Mouse (Mus musculus) stomach, postnatal 0 days (tissue): ENCODE results near the gene Prkcsh. TPM values are rescaled to one million over a fixed set of nuclear protein-coding genes. Genes with fewer than 3 reads are reported as not detected.

Experiments used
- ATAC-seq: fragments of 200-750 bp; cut with Nextera tagmentation; 2 replicates; pipeline ENCODE4 v1.8.0; 2017; ENCODE audit not compliant: low FRiP score, low TSS enrichment
- DNase-seq: peaks from one replicate; pipeline ENCODE4 v3.0.0-alpha.2; 2016; ENCODE audit warnings: low spot score
- H3K27ac ChIP-seq: fragments of 300-500 bp; sonication (generic); replicated peaks from 2 replicates; pipeline ENCODE4 v1.5.1; 2014; ENCODE audit warnings: mild to moderate bottlenecking, control low read depth
- H3K27me3 ChIP-seq: fragments of 300-500 bp; sonication (generic); 2 replicates; pipeline ENCODE4 v1.6.1; 2014; ENCODE audit warnings: low read length; ENCODE audit not compliant: control insufficient read depth, insufficient read depth
- H3K36me3 ChIP-seq: fragments of 300-500 bp; sonication (generic); 2 replicates; pipeline ENCODE4 v1.6.1; 2014; ENCODE audit warnings: low read length, mixed read lengths; ENCODE audit not compliant: control insufficient read depth, insufficient read depth
- H3K4me1 ChIP-seq: fragments of 300-500 bp; sonication (generic); replicated peaks from 2 replicates; pipeline ENCODE4 v1.6.1; 2014; ENCODE audit warnings: antibody characterized with exemption; ENCODE audit not compliant: control insufficient read depth, insufficient read depth
- H3K4me2 ChIP-seq: fragments of 300-500 bp; sonication (generic); replicated peaks from 2 replicates; pipeline ENCODE4 v1.6.1; 2014; ENCODE audit warnings: low read depth, mild to moderate bottlenecking, control low read depth, moderate library complexity
- H3K4me3 ChIP-seq: fragments of 300-500 bp; sonication (generic); 2 replicates; pipeline ENCODE4 v1.5.1; 2014; ENCODE audit warnings: low read depth, low read length, control low read depth
- H3K9ac ChIP-seq: fragments of 300-500 bp; sonication (generic); 2 replicates; pipeline ENCODE4 v1.6.1; 2014; ENCODE audit warnings: mild to moderate bottlenecking, low read length, control low read depth, mixed read lengths
- H3K9me3 ChIP-seq: fragments of 300-500 bp; sonication (generic); 2 replicates; pipeline ENCODE4 v1.6.1; 2016; ENCODE audit warnings: low read length; ENCODE audit not compliant: control insufficient read depth
- CTCF ChIP-seq: IDR thresholded peaks from 2 replicates; pipeline ENCODE4 v1.5.1; 2016; ENCODE audit warnings: antibody characterized with exemption, low read depth, mild to moderate bottlenecking, moderate library complexity
- EP300 ChIP-seq: optimal IDR thresholded peaks from 2 replicates; pipeline ENCODE3; 2016; ENCODE audit warnings: antibody characterized with exemption
- WGBS: fragments of 180-500 bp; shearing (Covaris S2); extraction: QIAGEN DNeasy Blood & Tissue Kit; methylation state at CpG from one replicate; pipeline ENCODE4 v1.1.7; 2014; 5-methylcytosine and 5-hydroxymethylcytosine counted together
- polyA plus RNA-seq: library from polyadenylated mRNA; unstranded; fragments of >200 nt; fragmentation: Nextera tagmentation; extraction: Ambion mirVana; gene quantifications from 2 replicates; pipeline ENCODE4 v1.2.1, GENCODE M21; 2015

Gene Prkcsh
- polyA plus RNA-seq, 1 experiment from 2014 or later, result 48.4 TPM

- WGBS, result 73% methylated on average over 5 of the region's 5 CpGs
- Histone ChIP-seq H3K9me3 (no peaks in the 10 kb centered on the region), H3K27ac (no peak overlapping the region), H3K9ac (no peak overlapping the region), H3K4me1 (peaks cover 2% of the 10 kb centered on the region; the same call in 1 of the 2 replicates), H3K36me3 (no peaks in the 10 kb centered on the region), H3K27me3 (no peaks in the 10 kb centered on the region), H3K4me2 (no peak overlapping the region), H3K4me3 (no peak overlapping the region)
- no peak for ATAC-seq
- TF ChIP-seq CTCF (no peak), EP300 (no peak)
- no peak for DNase-seq
Observed at GRCm38 (mm10) chr9:21958372-21958771, 44.2 kb upstream of the Prkcsh start.

DNA sequence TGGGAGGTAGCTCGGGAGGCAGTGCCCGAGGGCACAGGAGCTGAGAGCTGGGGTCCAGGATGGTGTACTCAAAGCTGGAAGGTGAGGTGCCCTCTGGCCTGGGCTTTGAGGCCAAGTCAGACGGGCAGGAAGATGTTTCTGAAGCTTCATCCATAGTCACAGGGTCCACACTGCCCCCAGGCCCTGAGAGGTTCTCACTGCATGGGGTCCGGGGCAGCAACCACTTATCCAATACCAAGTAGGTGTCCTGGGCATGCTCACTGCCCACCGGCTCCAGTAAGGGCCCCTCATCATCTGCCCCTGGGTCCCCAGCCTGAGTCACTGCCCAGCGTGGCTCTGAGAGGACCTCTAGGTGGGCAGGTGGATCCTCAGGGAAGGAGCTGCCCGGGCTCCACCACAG, 43.4 kb upstream of the Prkcsh start:
- Histone ChIP-seq H3K4me3 (no peak overlapping the region), H3K27me3 (no peaks in the 10 kb centered on the region)
- DNase-seq, result no peak

DNA sequence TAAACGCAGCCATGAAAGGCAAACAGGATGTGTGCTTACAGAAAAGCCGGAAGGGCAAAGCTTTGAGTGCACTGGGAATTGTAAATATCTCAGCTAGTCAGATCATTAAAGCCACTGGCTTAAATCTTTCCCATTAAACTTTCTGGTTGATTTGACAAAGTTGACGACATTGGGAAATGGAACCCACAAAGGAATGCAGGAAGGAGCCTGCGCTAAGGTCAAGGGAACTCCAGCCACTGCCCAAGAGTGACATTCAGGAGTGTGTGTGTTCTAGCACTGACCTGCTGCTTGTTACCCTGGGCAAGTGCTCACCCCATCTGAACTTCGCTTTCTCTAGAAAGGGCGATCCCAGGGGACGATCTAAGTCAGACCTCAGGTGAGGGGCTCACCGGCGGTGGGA, 42.5 kb upstream of the Prkcsh start:
- Histone ChIP-seq H3K9ac (no peak overlapping the region), H3K27ac (no peak overlapping the region), H3K4me2 (0 out of 2 replicates have a peak overlapping the region, but pooled peaks have one; percentile 11), H3K4me3 (no peak overlapping the region), H3K36me3 (no peaks in the 10 kb centered on the region), H3K4me1 (peaks cover 2% of the 10 kb centered on the region; the same call in 1 of the 2 replicates), H3K27me3 (no peaks in the 10 kb centered on the region), H3K9me3 (no peaks in the 10 kb centered on the region)
- TF ChIP-seq EP300, result no peak
- TF ChIP-seq CTCF, result no peak
- no peak for ATAC-seq
- 48% methylated on average over 9 of the region's 9 CpGs for WGBS
- DNase-seq, result no peak

More for the DNA sequence above, 43.4 kb upstream of the Prkcsh start:
- peaks cover 2% of the 10 kb centered on the region; the same call in 1 of the 2 replicates for H3K4me1 ChIP-seq
- 87% methylated on average over 7 of the region's 7 CpGs for WGBS
- H3K4me2 ChIP-seq, result no peak overlapping the region
- no peak overlapping the region for H3K27ac ChIP-seq
- ATAC-seq, result no peak
- H3K9ac ChIP-seq, result no peak overlapping the region
- H3K9me3 ChIP-seq, result no peaks in the 10 kb centered on the region
- no peaks in the 10 kb centered on the region for H3K36me3 ChIP-seq
- TF ChIP-seq EP300 (no peak), CTCF (no peak)

DNA sequence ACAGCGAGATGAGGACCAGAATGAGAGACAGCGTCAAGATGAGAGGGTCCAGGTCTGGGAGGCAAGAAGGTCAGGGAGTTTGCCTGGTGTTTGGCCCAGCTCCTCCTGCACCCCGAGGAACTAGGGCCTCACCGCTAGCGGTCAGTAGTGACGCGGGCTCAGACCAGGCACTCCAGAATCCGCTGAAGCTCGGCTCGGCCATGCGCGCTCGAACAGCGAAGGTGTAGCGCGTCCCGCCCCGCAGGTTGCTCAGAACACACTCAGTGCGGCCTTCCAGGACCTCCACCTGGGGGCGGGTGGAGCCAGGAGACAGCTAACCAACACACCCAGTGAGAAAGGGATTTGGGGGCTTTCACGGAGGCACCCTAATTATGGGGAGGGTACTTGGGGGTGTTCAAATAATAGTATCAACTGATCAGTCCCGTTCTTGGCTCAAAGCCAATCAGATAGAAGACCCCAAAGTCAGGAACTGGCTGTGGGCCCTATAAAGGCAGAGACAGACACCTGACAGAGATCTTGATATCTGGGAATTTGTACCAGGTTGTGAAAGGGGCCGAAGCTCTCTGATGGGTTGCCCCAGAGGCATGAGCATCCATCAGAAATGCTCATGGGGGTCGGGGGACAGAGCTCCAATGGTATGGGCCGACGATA, 41.9 kb upstream of the Prkcsh start:
- TF ChIP-seq CTCF (peak; percentile 54), EP300 (no peak)
- no peaks in the 10 kb centered on the region for H3K36me3 ChIP-seq
- no peaks in the 10 kb centered on the region for H3K9me3 ChIP-seq
- peak overlapping the region; percentile 11; the same call in 1 of the 2 replicates for H3K4me2 ChIP-seq
- H3K27me3 ChIP-seq, result no peaks in the 10 kb centered on the region
- ATAC-seq (no peak), DNase-seq (peak; percentile 72)
- H3K4me3 ChIP-seq, result no peak overlapping the region
- H3K9ac ChIP-seq, result no peak overlapping the region
- WGBS, result 15% methylated on average over 26 of the region's 26 CpGs
- H3K27ac ChIP-seq, result no peak overlapping the region
- H3K4me1 ChIP-seq, result peaks cover 2% of the 10 kb centered on the region; the same call in 1 of the 2 replicates

- no peak overlapping the region for H3K27ac ChIP-seq
- H3K9me3 ChIP-seq, result no peaks in the 10 kb centered on the region
- ATAC-seq (no peak), DNase-seq (no peak)
- H3K9ac ChIP-seq, result peak overlapping the region; percentile 50
- H3K27me3 ChIP-seq, result no peaks in the 10 kb centered on the region
- H3K4me2 ChIP-seq, result peak overlapping the region; percentile 90
- peak overlapping the region; percentile 44 for H3K4me3 ChIP-seq
- no peaks in the 10 kb centered on the region for H3K36me3 ChIP-seq
- peaks cover 2% of the 10 kb centered on the region; the same call in 1 of the 2 replicates for H3K4me1 ChIP-seq
- TF ChIP-seq CTCF (0 out of 2 replicates have a peak, but pooled peaks have one; percentile 3), EP300 (no peak)
- WGBS, result 4% methylated on average over 35 of the region's 35 CpGs
Observed at GRCm38 (mm10) chr9:21961366-21961980, 41.1 kb upstream of the Prkcsh start.

DNA sequence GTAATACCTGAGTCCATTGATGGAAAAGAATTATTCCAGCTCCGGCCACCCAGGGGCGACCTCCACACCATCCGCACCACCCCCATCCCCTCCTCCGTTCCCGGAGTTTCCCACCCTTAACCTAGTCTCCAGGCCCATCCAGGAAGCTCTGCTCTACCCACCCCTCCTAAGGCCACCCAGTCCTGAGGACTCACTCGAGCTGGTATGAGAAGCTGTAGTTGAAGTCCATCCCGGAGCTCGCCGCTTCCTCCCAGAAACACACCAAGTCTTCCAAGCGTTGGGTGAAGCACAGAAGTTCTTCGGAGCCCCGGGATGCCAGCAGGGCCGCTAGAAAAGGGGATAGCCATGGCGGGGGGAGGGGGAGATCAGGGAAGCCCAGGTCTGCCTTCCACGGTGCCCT, 40.6 kb upstream of the Prkcsh start:
- H3K27me3 ChIP-seq, result no peaks in the 10 kb centered on the region

More for the DNA sequence above, 40.6 kb upstream of the Prkcsh start:
- Histone ChIP-seq H3K4me2 (peak overlapping the region; percentile 90), H3K36me3 (no peaks in the 10 kb centered on the region), H3K4me3 (peak overlapping the region; percentile 44), H3K9me3 (no peaks in the 10 kb centered on the region), H3K9ac (peak overlapping the region; percentile 31), H3K27ac (no peak overlapping the region), H3K4me1 (peaks cover 2% of the 10 kb centered on the region; the same call in 1 of the 2 replicates)
- DNase-seq (no peak), ATAC-seq (peak; percentile 33; the same call in 1 of the 2 replicates)
- WGBS, result 0% methylated on average over 15 of the region's 15 CpGs
- TF ChIP-seq CTCF (no peak), EP300 (no peak)
